Mouse (Mus musculus) thymus, postnatal 36 days (tissue): ENCODE measurements at regions not wholly inside any gene's neighbourhood (a gene's known extent, or its start where the extent isn't known, plus 50 kb on each side); places are given as distances from the start of the nearest gene placed in this dataset.

Experiments
- DNase-seq, 2 experiments: peaks; one replicate each; pipeline ENCODE4 v3.0.0; 2022; ENCODE audit warnings: mixed read lengths in 2 of 2

- peak; percentile 77 to 89 for DNase-seq
Observed at GRCm38 (mm10) chr19:53442756-53443654, 52.6 kb upstream of the Smndc1 start.

DNA sequence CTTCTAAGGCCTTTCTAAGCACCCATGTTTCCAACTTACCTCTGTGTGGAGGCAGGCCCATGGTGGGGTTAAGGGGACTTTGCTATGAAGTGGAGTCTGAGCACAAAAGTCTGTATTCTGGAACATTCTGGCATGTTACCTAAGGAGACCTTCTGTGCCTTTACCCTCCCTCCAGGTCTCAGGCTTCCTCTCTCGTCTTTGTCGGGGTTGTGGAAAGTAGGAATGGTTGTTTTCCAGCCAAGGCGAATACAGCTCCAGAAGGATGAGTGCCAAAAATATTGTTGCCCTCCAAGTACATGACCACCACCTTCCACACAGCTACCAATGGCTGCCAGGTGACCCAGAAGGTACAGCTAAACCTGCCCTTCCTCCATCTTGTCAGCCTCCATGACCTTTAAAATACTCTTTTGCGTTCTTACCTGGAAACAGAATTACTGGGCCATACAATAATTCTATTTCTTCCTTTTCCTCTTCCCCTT is 51.8 kb upstream of the Smndc1 start:
- no peak for DNase-seq

DNA sequence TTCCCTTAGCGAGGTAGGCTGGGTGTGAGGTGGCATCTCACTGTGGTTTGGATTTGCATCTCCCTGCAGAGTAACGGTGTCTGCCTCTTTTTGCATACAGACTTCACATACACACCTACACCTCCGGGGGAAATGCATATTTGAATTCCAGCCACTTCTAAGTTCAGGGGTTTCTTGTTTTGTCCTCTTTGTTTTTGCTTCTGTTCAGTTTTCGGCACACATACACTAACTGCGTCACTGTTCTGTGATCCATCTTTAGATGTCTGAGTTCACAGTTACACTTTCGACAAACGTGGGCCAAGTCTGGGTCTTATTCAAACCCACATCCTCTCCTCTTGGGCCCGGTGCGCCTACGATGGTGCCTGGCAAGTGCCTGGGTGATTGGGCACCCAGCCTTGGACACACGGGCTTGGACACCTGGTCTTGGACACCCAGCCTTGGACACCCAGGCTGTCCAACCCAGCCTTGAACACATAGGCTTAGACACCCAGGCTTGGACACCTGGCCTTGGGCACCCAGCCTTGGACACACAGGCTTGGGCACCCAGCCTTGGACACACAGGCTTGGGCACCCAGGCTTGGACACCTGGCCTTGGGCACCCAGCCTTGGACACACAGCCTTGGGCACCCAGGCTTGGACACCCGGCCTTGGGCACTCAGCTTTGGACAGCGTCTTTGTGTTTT is 51.2 kb upstream of the Smndc1 start:
- DNase-seq: peak; percentile 66 to 80

DNA sequence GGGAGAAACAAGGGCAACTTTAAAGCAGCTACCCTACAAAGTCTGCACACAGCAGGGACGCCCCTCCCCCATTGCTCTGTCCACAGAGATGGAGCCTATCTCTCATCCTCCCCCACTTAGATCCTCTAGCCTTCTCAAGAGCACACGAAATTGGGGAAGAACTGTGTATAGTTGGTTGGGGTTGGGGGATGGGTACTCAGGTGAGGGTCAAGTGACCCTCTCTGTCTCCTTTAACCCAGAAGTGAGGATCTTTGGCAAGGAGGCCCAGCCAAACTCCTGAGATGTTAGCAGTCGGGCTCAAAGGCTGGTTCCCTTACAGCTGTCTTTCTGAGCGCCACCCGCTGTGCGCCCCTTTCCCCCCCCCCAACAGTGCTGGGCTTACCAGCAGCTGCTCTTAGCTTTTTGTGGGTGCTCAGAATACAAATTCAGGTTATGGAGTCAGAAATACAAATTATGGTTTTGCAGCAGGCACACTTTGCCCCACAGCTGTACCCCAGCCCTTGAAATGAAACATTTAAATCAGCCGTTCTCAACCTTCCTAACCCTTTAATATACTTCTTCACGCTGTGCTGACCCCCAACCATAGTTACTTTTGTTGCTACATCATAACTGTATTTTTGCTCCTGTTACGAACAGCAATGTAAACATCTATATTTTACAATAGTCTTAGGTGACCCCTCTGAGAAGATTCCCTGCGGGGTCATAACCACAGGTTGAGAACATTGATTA is 50.1 kb upstream of the Smndc1 start:
- DNase-seq: peak; percentile 78 to 84
